Mouse (Mus musculus) ES-E14 (cell line): Measurements from ENCODE around the gene Cdc37. TPM values are rescaled to one million over a fixed set of nuclear protein-coding genes. Genes with fewer than 3 reads are reported as not detected.

Experiments used
- DNase-seq: peaks from one replicate; pipeline ENCODE4 v3.0.0-alpha.2; 2013; ENCODE audit warnings: low read depth, low spot score
- H3K27ac ChIP-seq: 2 replicates; pipeline ENCODE4 v1.5.1; 2012; ENCODE audit warnings: low read depth, mild to moderate bottlenecking, low read length, moderate library complexity, mixed read lengths; ENCODE audit not compliant: poor library complexity, insufficient read depth, severe bottlenecking
- H3K36me3 ChIP-seq: 2 replicates; pipeline ENCODE4 v1.6.1; 2012; ENCODE audit warnings: mild to moderate bottlenecking, low read length, moderate library complexity, mixed read lengths; ENCODE audit not compliant: control insufficient read depth, poor library complexity, insufficient read depth, severe bottlenecking
- H3K4me1 ChIP-seq, 2 experiments: fragments of 150-350 bp in 1 of 2; sonication (generic) in 1 of 2; 2 replicates each; pipeline ENCODE4 v1.6.1; 2012; ENCODE audit warnings: low read length in 2 of 2, mild to moderate bottlenecking in 1 of 2, mixed read lengths in 1 of 2; ENCODE audit not compliant: control insufficient read depth in 2 of 2, insufficient read depth in 2 of 2, poor library complexity in 1 of 2
- H3K4me3 ChIP-seq, 2 experiments: fragments of 150-350 bp in 1 of 2; sonication (generic) in 1 of 2; 2 replicates each; pipeline ENCODE4 v1.5.1; 2012; ENCODE audit warnings: low read length in 2 of 2, low read depth in 1 of 2, mild to moderate bottlenecking in 1 of 2, mixed read lengths in 1 of 2; ENCODE audit not compliant: insufficient read depth in 1 of 2, poor library complexity in 1 of 2, severe bottlenecking in 1 of 2
- H3K9ac ChIP-seq: 2 replicates; pipeline ENCODE4 v1.6.1; 2012; ENCODE audit warnings: low read depth, mild to moderate bottlenecking, low read length, mixed read lengths; ENCODE audit not compliant: poor library complexity, insufficient read depth, severe bottlenecking
- H3K9me3 ChIP-seq: fragments of 150-350 bp; sonication (generic); 2 replicates; pipeline ENCODE4 v1.6.1; 2012; ENCODE audit warnings: low read depth, mild to moderate bottlenecking, low read length; ENCODE audit not compliant: control insufficient read depth, insufficient read depth
- CHD2 ChIP-seq: IDR thresholded peaks from 2 replicates; pipeline ENCODE4 v1.6.1; 2014; ENCODE audit warnings: mild to moderate bottlenecking, low read depth, low read length, inconsistent platforms
- HCFC1 ChIP-seq: IDR thresholded peaks from 2 replicates; pipeline ENCODE4 v1.6.1; 2012; ENCODE audit warnings: low read length, inconsistent platforms, borderline replicate concordance; ENCODE audit not compliant: insufficient read depth
- MAFK ChIP-seq: IDR thresholded peaks from 2 replicates; pipeline ENCODE4 v1.6.1; 2014; ENCODE audit warnings: mild to moderate bottlenecking, low read depth, low read length, inconsistent platforms; ENCODE audit not compliant: insufficient read depth
- ZC3H11A ChIP-seq: IDR thresholded peaks from 2 replicates; pipeline ENCODE4 v1.6.1; 2012; ENCODE audit warnings: low read depth, mild to moderate bottlenecking, inconsistent platforms, low read length, borderline replicate concordance
- ZNF384 ChIP-seq: IDR thresholded peaks from 2 replicates; pipeline ENCODE4 v1.6.1; 2012; ENCODE audit warnings: low read depth, low read length, inconsistent platforms
- in situ Hi-C, 2 experiments: fragments of 600-800 bp; cut with MboI; formaldehyde crosslinking; loops; one replicate each; pipeline ENCODE4 v1.15.1; 2025; ENCODE audit warnings: low sequenced_read_pairs in 2 of 2, inconsistent platforms in 1 of 2; ENCODE audit not compliant: unreplicated experiment in 2 of 2
- total RNA-seq: library from RNA; depleted of rRNA; stranded (reverse); fragments of 300-350 nt; gene quantifications from 2 replicates; pipeline ENCODE4 v1.2.3, GENCODE M21; 2012

Gene Cdc37
- total RNA-seq, 1 experiment: 165 TPM

GRCm38 (mm10) chr9:21105760-21106564 lies 43.8 kb downstream of the Cdc37 start:
- TF ChIP-seq CHD2 (no peak), ZC3H11A (no peak), HCFC1 (no peak), MAFK (no peak), ZNF384 (no peak)
- Histone ChIP-seq H3K36me3 (no peaks in the 10 kb centered on the region; the same call in 1 of the 2 replicates), H3K4me3 (no peak overlapping the region), H3K9ac (no peak overlapping the region), H3K27ac (no peak overlapping the region; the same call in 1 of the 2 replicates), H3K4me1 (peaks cover 3 to 14% of the 10 kb centered on the region in 2 experiments; a peak in 3 of 4 replicates), H3K9me3 (no peaks in the 10 kb centered on the region)
- no peak for DNase-seq
- in situ Hi-C loops: no loop called here

- Histone ChIP-seq H3K27ac (no peak overlapping the region), H3K4me3 (no peak overlapping the region), H3K4me1 (peaks cover 3 to 20% of the 10 kb centered on the region in 2 experiments; a peak in 3 of 4 replicates), H3K9ac (no peak overlapping the region), H3K9me3 (no peaks in the 10 kb centered on the region), H3K36me3 (no peaks in the 10 kb centered on the region; the same call in 1 of the 2 replicates)
- no peak for DNase-seq
- TF ChIP-seq CHD2: no peak
- TF ChIP-seq ZC3H11A: no peak
- TF ChIP-seq HCFC1: no peak
- in situ Hi-C loops: no loop called here
Observed at GRCm38 (mm10) chr9:21104814-21105213, 45.0 kb downstream of the Cdc37 start.

GRCm38 (mm10) chr9:21102076-21102475 lies 47.7 kb downstream of the Cdc37 start:
- H3K4me1 ChIP-seq: peaks cover 0 to 13% of the 10 kb centered on the region in 2 experiments; a peak in 1 of 4 replicates
- in situ Hi-C loops: no loop called here
- no peak for DNase-seq
- no peak overlapping the region for H3K4me3 ChIP-seq
- H3K36me3 ChIP-seq: no peaks in the 10 kb centered on the region
- H3K9me3 ChIP-seq: no peaks in the 10 kb centered on the region
- TF ChIP-seq ZNF384: no peak
- no peak for TF ChIP-seq ZC3H11A
- no peak for TF ChIP-seq MAFK
- TF ChIP-seq CHD2: no peak
- no peak for TF ChIP-seq HCFC1
- no peak overlapping the region for H3K27ac ChIP-seq
- H3K9ac ChIP-seq: no peak overlapping the region

- Histone ChIP-seq H3K27ac (no peak overlapping the region), H3K36me3 (no peaks in the 10 kb centered on the region), H3K9me3 (no peaks in the 10 kb centered on the region), H3K4me3 (no peak overlapping the region), H3K4me1 (peaks cover 0 to 15% of the 10 kb centered on the region in 2 experiments; a peak in 2 of 4 replicates), H3K9ac (no peak overlapping the region)
- in situ Hi-C loops: no loop called here
- TF ChIP-seq HCFC1: no peak
- no peak for TF ChIP-seq ZNF384
- no peak for TF ChIP-seq MAFK
- no peak for TF ChIP-seq ZC3H11A
- TF ChIP-seq CHD2: no peak
- no peak for DNase-seq
Observed at GRCm38 (mm10) chr9:21100447-21101161, 49.2 kb downstream of the Cdc37 start.
